Mouse (Mus musculus) cortical plate, adult 2 months (tissue): ENCODE data around the gene Lipm.

Experiments
- CTCF ChIP-seq: fragments of 200-500 bp; IDR thresholded peaks from 2 replicates; pipeline ENCODE4 v1.5.1; 2011; ENCODE audit warnings: mild to moderate bottlenecking, control low read depth, low read length; ENCODE audit not compliant: insufficient read depth; ENCODE audit errors: extremely low read depth
- POLR2A ChIP-seq: fragments of 200-500 bp; IDR thresholded peaks from 2 replicates; pipeline ENCODE4 v1.6.1; 2011; ENCODE audit warnings: mild to moderate bottlenecking, low read length, control low read depth; ENCODE audit not compliant: insufficient read depth; ENCODE audit errors: extremely low read depth

DNA sequence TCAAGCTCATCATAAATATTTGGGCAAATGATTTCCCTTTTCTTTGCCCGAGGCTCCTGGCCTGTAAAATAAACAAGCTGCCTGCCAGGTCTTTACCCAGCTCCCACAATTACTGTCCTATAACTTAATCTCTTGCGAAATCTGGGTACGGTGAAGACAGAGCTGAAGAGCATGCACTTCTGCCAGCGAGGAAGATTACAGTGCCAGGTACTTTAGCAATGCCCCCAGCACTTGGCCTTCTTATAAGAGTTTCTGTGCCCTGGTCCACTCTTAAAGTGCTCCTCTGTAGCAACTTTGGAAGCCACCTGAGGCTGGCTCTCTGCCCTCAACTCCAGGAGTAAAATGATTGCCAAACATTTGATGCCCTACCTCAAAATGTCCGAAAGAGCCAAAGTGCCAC is 5.4 kb upstream of the Lipm start:
- TF ChIP-seq CTCF: no peak
- TF ChIP-seq POLR2A: no peak
